Mouse (Mus musculus) heart, adult 18-20 months (tissue): Measurements from ENCODE around the gene Zfp85. TPM values are rescaled to one million over a fixed set of nuclear protein-coding genes. Genes with fewer than 3 reads are reported as not detected.

Experiments
- total RNA-seq, 2 experiments: library from RNA; stranded (reverse); gene quantifications; 2 replicates each; pipeline ENCODE4 v1.2.3; 2021

Gene Zfp85
- total RNA-seq, 2 experiments from 2014 or later = 1.7 to 2.8 TPM

Other genes starting within 250 kb of the Zfp85 start
- not detected for gene Gm26965, start 229.1 kb downstream of the Zfp85 start, total RNA-seq
- gene Zfp87, start 229.1 kb downstream of the Zfp85 start, total RNA-seq = 1 to 10 TPM; 8.8 TPM
- 1 to 10 TPM; 3.0 to 4.8 TPM for gene Zfp748, start 201.4 kb downstream of the Zfp85 start, total RNA-seq
- 1 to 10 TPM; 3.5 to 3.7 TPM for gene Zfp729b, start 145.5 kb downstream of the Zfp85 start, total RNA-seq
- gene Gm49345, start 117.5 kb downstream of the Zfp85 start, total RNA-seq = 1 to 10 TPM in 1 of 2 experiments, not detected in 1; 1.4 TPM
- gene Zfp729a, start 117.4 kb downstream of the Zfp85 start, total RNA-seq = 1 to 10 TPM; 2.7 to 3.5 TPM
- 1 to 10 TPM; 4.0 to 4.9 TPM for gene Zfp738, start 68.2 kb downstream of the Zfp85 start, total RNA-seq
- gene Zfp65, start 26.1 kb downstream of the Zfp85 start, total RNA-seq = 1 to 10 TPM; 4.8 to 8.4 TPM
- gene Zfp493, start 24.5 kb upstream of the Zfp85 start, total RNA-seq = 1 to 10 TPM in 1 of 2 experiments, under 1 TPM in 1; 0.93 to 1.3 TPM
- 1 to 10 TPM; 1.1 to 1.3 TPM for gene Zfp273, start 58.5 kb upstream of the Zfp85 start, total RNA-seq
- gene Gm10037, start 75.9 kb upstream of the Zfp85 start, total RNA-seq = 1 to 10 TPM; 1.1 to 1.4 TPM
- not detected for gene BC048507, start 108.1 kb upstream of the Zfp85 start, total RNA-seq